Mouse (Mus musculus): ENCODE results near the gene Olfr9. TPM values are rescaled to one million over a fixed set of nuclear protein-coding genes. Genes with fewer than 3 reads are reported as not detected.
"Not testable (repeated sequence)": the region's sequence is repeated elsewhere in the genome, so short reads cannot be mapped to it uniquely, and the experiment has no call there.

Olfr9 gene
- polyA plus RNA-seq, 1 experiment, result not detected

DNA sequence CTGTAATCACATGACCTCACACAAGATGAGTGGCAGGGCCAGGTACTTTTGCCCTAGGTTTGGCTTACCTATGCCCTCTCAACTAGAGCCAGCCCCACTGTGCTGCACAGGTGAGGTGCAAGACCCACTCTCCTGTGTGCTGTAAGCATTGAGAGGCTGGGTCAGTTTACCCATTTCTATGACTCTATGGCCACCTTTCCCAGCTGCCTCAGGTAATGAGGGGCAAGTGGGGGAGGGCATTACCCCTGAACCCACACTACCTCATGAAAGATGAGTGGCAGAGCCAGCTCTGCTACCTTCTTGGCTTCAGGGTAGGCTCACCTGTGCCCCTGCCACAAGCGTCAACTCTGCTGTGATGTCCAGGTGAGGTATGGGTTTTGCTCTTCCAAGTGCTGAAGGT, 6.6 kb downstream of the Olfr9 start:
- Histone ChIP-seq H3K9me3 (ENCODE audit: control insufficient read depth, low read length) (peaks cover 7% of the 10 kb centered on the region; the same call in 1 of the 2 replicates), H3K36me3 (ENCODE audit: control insufficient read depth) (no peaks in the 10 kb centered on the region), H3K4me1 (ENCODE audit: control insufficient read depth) (no peaks in the 10 kb centered on the region), H3K4me3 (replicated peaks) (no peak overlapping the region), H3K27me3 (ENCODE audit: control insufficient read depth) (no peaks in the 10 kb centered on the region)
- TF ChIP-seq GATA1 (IDR thresholded peaks at IDR 0.05; ENCODE audit: low read length) (no peak), TAL1 (IDR thresholded peaks at IDR 0.05; ENCODE audit: low read length) (no peak)

- TF ChIP-seq GATA1 (IDR thresholded peaks at IDR 0.05; ENCODE audit: low read length), result no peak
- no peak for TF ChIP-seq TAL1 (IDR thresholded peaks at IDR 0.05; ENCODE audit: low read length)
- Histone ChIP-seq H3K36me3 (ENCODE audit: control insufficient read depth) (no peaks in the 10 kb centered on the region), H3K4me3 (replicated peaks) (no peak overlapping the region)
Measured at GRCm38 (mm10) chr10:128996523-128997040, 7.4 kb downstream of the Olfr9 start.

GRCm38 (mm10) chr10:129004032-129004920, 15.0 kb downstream of the Olfr9 start:
- TF ChIP-seq GATA1 (IDR thresholded peaks at IDR 0.05; ENCODE audit: low read length) (no peak), TAL1 (IDR thresholded peaks at IDR 0.05; ENCODE audit: low read length) (no peak)
- H3K27me3 ChIP-seq (ENCODE audit: control insufficient read depth), result no peaks in the 10 kb centered on the region
- no peaks in the 10 kb centered on the region for H3K4me1 ChIP-seq (ENCODE audit: control insufficient read depth)
- peaks cover 18% of the 10 kb centered on the region for H3K9me3 ChIP-seq (ENCODE audit: control insufficient read depth, low read length)
- no peaks in the 10 kb centered on the region for H3K36me3 ChIP-seq (ENCODE audit: control insufficient read depth)
- no peak overlapping the region for H3K4me3 ChIP-seq (replicated peaks)

More at GRCm38 (mm10) chr10:128996523-128997040, 7.4 kb downstream of the Olfr9 start:
- Histone ChIP-seq H3K4me1 (ENCODE audit: control insufficient read depth) (no peaks in the 10 kb centered on the region), H3K9me3 (ENCODE audit: control insufficient read depth, low read length) (peaks cover 7% of the 10 kb centered on the region; the same call in 1 of the 2 replicates), H3K27me3 (ENCODE audit: control insufficient read depth) (no peaks in the 10 kb centered on the region)

DNA sequence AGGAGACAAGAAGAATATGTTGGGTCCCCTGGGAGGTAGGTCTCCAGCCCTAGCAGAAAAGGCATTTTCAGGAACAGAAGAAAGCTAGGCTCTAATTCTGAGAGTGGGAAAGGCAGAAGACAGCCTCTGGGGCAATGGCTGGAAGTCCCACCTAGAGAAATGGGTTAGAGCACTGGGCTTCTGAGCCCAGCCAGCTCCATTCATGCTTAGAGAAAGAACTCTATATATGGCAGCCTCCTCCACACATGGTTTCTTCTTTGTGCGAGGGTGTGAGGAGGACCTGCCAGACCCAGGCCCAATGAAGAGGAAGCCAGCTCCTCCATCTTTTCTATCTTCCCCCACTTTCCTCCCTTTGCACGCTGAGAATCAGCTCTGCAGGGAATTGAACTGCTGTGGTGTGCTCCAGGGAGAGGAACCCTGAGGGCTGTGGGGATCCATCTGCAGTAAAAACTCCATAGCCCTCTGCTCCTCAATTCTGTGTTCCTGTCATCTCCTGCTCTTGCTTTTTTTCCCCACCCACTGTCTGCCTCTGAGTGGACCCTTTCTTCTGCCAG, 21.1 kb downstream of the Olfr9 start, which contains the start of gene Olfr763:
TSS of gene Olfr763 (plus strand) at position 504 of the 554 bp plus-strand sequence.
- Histone ChIP-seq H3K4me1 (ENCODE audit: control insufficient read depth) (no peaks in the 10 kb centered on the region), H3K27me3 (ENCODE audit: control insufficient read depth) (no peaks in the 10 kb centered on the region), H3K4me3 (replicated peaks) (no peak within 1 kb of the TSS), H3K36me3 (ENCODE audit: control insufficient read depth) (no peaks in the 10 kb centered on the region), H3K9me3 (ENCODE audit: control insufficient read depth, low read length) (peaks cover 13% of the 10 kb centered on the region)
- no peak for TF ChIP-seq TAL1 (IDR thresholded peaks at IDR 0.05; ENCODE audit: low read length)
- no peak for TF ChIP-seq GATA1 (IDR thresholded peaks at IDR 0.05; ENCODE audit: low read length)

- H3K4me3 ChIP-seq (replicated peaks); H3K4me1 ChIP-seq (ENCODE audit: control insufficient read depth); H3K36me3 ChIP-seq (ENCODE audit: control insufficient read depth); H3K27me3 ChIP-seq (ENCODE audit: control insufficient read depth): not testable (repeated sequence)
- peaks cover 13% of the 10 kb centered on the region for H3K9me3 ChIP-seq (ENCODE audit: control insufficient read depth, low read length)
Measured at GRCm38 (mm10) chr10:129011511-129011910, 22.3 kb downstream of the Olfr9 start.

DNA sequence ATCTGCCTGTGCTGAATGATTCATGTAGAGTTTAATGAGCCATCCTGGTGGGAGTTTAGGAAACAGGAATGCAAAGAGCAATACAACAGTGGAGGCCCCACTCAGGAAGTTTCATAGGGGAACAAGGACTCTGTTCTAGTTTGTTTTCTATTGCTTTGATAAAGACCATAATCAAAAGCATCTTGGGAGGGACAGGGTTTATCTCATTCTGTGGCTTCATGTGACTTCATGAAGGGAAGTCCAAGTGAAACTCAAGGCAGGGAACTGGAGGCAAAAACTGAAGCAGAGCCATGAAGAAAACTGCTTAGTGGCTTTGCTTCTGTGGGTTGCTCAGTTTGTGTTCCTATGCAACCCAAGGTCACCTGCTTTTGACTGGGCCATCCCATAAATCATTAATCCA, 25.2 kb downstream of the Olfr9 start:
- Histone ChIP-seq H3K4me3 (replicated peaks) (no peak overlapping the region), H3K4me1 (ENCODE audit: control insufficient read depth) (no peaks in the 10 kb centered on the region), H3K27me3 (ENCODE audit: control insufficient read depth) (no peaks in the 10 kb centered on the region), H3K9me3 (ENCODE audit: control insufficient read depth, low read length) (no peaks in the 10 kb centered on the region), H3K36me3 (ENCODE audit: control insufficient read depth) (no peaks in the 10 kb centered on the region)
- TF ChIP-seq TAL1 (IDR thresholded peaks at IDR 0.05; ENCODE audit: low read length) (no peak), GATA1 (IDR thresholded peaks at IDR 0.05; ENCODE audit: low read length) (no peak)

GRCm38 (mm10) chr10:129023319-129023718, 34.1 kb downstream of the Olfr9 start:
- H3K4me1 ChIP-seq (ENCODE audit: control insufficient read depth), result no peaks in the 10 kb centered on the region

DNA sequence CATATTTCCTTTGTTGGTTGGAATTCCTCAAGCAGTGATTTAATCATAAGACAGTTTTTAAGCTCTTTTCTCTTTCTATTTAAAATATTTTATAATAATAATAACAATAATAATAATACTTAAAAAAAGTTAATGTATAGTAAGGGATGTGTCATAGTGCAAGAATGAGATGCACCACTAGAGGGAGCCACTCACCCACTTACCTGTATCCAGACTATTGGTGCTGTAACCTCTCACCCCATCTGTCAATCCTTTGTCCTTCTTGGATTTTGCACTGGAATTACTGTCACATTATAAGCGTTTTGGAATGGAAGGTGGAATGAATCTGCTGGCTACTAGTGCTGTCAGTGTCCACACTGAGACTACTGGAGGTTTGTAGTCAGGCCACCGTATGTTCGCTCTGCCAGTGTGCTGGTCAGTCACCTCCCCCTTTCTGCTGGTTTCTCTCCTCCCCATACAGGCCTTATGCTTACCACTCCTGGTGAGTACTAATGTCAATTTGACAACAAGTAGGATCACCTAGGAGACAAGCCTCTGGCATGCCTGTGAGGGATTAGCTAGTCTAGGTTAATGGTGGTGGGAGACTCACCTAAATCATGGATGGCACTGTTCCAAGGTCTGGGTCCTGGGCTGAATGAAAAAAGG, 36.9 kb downstream of the Olfr9 start:
- TF ChIP-seq TAL1 (IDR thresholded peaks at IDR 0.05; ENCODE audit: low read length), result no peak
- no peak for TF ChIP-seq GATA1 (IDR thresholded peaks at IDR 0.05; ENCODE audit: low read length)
- H3K27me3 ChIP-seq (ENCODE audit: control insufficient read depth), result no peaks in the 10 kb centered on the region
- no peaks in the 10 kb centered on the region for H3K36me3 ChIP-seq (ENCODE audit: control insufficient read depth)
- H3K9me3 ChIP-seq (ENCODE audit: control insufficient read depth, low read length), result no peaks in the 10 kb centered on the region
- H3K4me3 ChIP-seq (replicated peaks), result no peak overlapping the region
- H3K4me1 ChIP-seq (ENCODE audit: control insufficient read depth), result no peaks in the 10 kb centered on the region

More at GRCm38 (mm10) chr10:129023319-129023718, 34.1 kb downstream of the Olfr9 start:
- Histone ChIP-seq H3K4me3 (replicated peaks) (no peak overlapping the region), H3K9me3 (ENCODE audit: control insufficient read depth, low read length) (no peaks in the 10 kb centered on the region), H3K27me3 (ENCODE audit: control insufficient read depth) (no peaks in the 10 kb centered on the region), H3K36me3 (ENCODE audit: control insufficient read depth) (no peaks in the 10 kb centered on the region)
- TF ChIP-seq TAL1 (IDR thresholded peaks at IDR 0.05; ENCODE audit: low read length) (no peak), GATA1 (IDR thresholded peaks at IDR 0.05; ENCODE audit: low read length) (no peak)

DNA sequence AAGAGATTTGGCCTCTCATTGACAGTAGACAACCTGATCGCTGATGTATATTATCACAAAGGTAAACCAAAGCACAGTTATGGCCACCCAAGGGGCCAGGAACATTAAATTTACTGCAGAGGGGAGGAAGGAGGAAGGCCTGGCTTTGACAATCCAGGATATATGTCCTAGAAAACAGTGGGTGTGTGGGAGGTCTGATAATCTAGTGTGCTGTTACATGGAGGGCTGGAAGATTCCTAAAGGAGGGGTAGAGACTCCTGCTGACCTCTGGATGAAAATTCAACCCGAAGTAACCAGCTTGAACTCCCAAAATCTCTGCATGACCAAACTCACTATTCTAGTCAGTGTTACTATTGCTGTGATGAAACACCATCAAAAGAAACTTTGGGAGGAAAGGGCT, 39.1 kb downstream of the Olfr9 start:
- no peaks in the 10 kb centered on the region for H3K9me3 ChIP-seq (ENCODE audit: control insufficient read depth, low read length)
- no peak for TF ChIP-seq GATA1 (IDR thresholded peaks at IDR 0.05; ENCODE audit: low read length)
- no peak for TF ChIP-seq TAL1 (IDR thresholded peaks at IDR 0.05; ENCODE audit: low read length)
- H3K4me1 ChIP-seq (ENCODE audit: control insufficient read depth), result no peaks in the 10 kb centered on the region

More for the DNA sequence above, 39.1 kb downstream of the Olfr9 start:
- no peaks in the 10 kb centered on the region for H3K36me3 ChIP-seq (ENCODE audit: control insufficient read depth)
- no peaks in the 10 kb centered on the region for H3K27me3 ChIP-seq (ENCODE audit: control insufficient read depth)
- H3K4me3 ChIP-seq (replicated peaks), result no peak overlapping the region
